Mouse (Mus musculus) adrenal gland, postnatal 4 days (tissue): ENCODE measurements around the gene Olfr1369-ps1. TPM values are rescaled to one million over a fixed set of nuclear protein-coding genes. Genes with fewer than 3 reads are reported as not detected.
A peak's percentile ranks its signal among the peaks of the same experiment; 100 is the strongest.
"Not testable (repeated sequence)": the region's sequence is repeated elsewhere in the genome, so short reads cannot be mapped to it uniquely, and the experiment has no call there.

ENCODE experiments used
- DNase-seq, 2 experiments: peaks; one replicate each; pipeline ENCODE4 v3.0.0; 2021 to 2022; ENCODE audit warnings: low spot score in 2 of 2, mixed read lengths in 2 of 2
- long read RNA-seq, 2 experiments: library from polyadenylated mRNA; stranded (forward); transcript quantifications; one replicate each; pipeline ENCODE4 v2.0.0; 2021
- total RNA-seq, 2 experiments: library from RNA; stranded (reverse); gene quantifications; 2 replicates each; pipeline ENCODE4 v1.2.3; 2021

Gene Olfr1369-ps1
- not detected for total RNA-seq
- long read RNA-seq, experiment 1, result 0 reads
- long read RNA-seq, experiment 2, result 0 reads

- not testable (repeated sequence) for DNase-seq
Measured at GRCm38 (mm10) chr13:21111183-21111582, at the start of gene Olfr1369-ps1. Olfr1369-ps1 (plus strand) TSS chr13:21111483.

- no peak for DNase-seq
Measured at GRCm38 (mm10) chr13:21066021-21066420, 45.3 kb upstream of the Olfr1369-ps1 start.

DNA sequence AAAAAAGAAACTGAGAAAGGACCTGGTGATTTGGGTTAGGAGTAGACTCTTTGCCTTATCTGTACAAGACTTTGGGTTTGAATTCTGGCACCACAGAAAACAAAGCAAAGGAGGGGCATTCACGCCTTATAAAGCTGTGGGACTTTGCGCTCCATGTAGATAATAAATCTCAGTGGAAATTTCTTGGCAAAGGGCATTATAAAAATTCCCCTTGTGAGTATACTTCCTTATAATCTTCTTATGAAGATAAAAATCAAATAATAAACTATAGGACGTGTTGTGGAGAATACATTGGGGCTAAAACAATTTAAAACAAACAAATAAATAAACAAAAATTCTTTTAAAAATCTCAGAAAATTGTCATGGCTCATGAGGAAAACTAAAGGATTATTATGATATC lies 36.4 kb upstream of the Olfr1369-ps1 start, which contains the start of gene Olfr1370:
Gene Olfr1370 (minus strand): TSS at position 101 of the 400 bp plus-strand sequence.
- no peak for DNase-seq

- no peak for DNase-seq
Measured at GRCm38 (mm10) chr13:21082686-21083085, 28.6 kb upstream of the Olfr1369-ps1 start.

GRCm38 (mm10) chr13:21109759-21110158 lies 1.5 kb upstream of the Olfr1369-ps1 start:
- no peak for DNase-seq

GRCm38 (mm10) chr13:21110441-21110840 lies 842 bp upstream of the Olfr1369-ps1 start:
- DNase-seq, result no peak

GRCm38 (mm10) chr13:21114121-21114520 lies 2.8 kb downstream of the Olfr1369-ps1 start:
- DNase-seq, result no peak

- DNase-seq, result not testable (repeated sequence)
Measured at GRCm38 (mm10) chr13:21129339-21129738, 18.1 kb downstream of the Olfr1369-ps1 start, which contains the start of gene Olfr263. Olfr263 (plus strand) TSS chr13:21129639.

DNA sequence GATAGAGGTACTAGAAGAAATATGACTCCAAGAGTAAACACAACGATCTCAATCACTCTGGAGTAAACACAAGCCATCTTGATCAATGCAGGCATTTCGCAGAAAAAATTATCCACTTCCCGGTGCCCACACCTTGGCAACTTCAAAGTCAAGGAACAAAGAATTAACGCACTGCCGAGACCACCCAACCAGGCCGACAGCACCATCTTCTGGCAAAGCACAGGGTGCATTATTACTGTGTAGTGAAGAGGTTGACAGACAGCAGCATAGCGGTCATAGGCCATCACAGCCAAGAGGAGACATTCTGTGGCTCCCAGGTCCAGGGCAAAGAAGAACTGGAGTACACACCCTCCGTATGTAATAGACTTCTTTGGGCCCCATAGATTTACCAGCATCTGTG lies 31.1 kb downstream of the Olfr1369-ps1 start:
- DNase-seq, result no peak

DNA sequence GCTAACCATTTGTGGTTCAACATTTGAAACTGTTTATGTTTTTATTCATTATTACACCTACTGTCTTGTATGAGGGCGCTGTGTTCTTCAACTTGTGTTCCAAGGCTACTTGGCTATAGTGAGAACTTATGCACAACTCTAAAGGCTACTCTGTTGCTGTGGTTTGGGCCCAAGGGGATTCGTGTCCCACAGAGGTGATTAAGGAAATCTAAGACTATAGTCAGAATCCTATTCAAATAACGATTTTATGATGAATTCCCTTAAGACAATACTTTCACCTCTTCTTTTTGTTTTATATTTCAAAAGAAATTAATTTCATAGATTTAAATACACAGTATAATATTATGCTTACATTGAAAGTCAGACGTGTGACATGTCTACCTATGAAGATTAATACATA lies 34.5 kb downstream of the Olfr1369-ps1 start, which contains the start of gene Olfr1368:
Gene Olfr1368 (minus strand): TSS at position 101 of the 400 bp plus-strand sequence.
- no peak for DNase-seq

- no peak for DNase-seq
Measured at GRCm38 (mm10) chr13:21155888-21156287, 44.6 kb downstream of the Olfr1369-ps1 start.

DNA sequence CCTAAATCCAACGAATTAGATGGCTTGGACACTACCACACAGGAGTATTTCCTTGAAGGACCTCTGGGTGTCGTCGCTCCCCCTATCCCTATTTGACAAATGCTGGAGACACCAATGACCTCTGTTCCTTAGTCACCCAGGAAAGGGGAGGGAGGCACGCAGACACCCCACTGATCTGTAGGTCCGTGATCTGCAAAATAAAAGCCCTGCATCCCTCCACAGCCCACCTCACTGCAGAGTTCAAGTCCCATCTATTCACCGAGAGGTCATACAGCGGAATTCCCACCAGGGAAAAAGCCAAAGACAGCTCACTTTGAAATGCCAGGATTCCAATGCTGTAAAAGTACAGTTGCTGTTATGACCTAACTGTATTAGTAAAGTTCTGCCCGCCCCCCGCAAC lies 46.8 kb downstream of the Olfr1369-ps1 start:
- no peak for DNase-seq

DNA sequence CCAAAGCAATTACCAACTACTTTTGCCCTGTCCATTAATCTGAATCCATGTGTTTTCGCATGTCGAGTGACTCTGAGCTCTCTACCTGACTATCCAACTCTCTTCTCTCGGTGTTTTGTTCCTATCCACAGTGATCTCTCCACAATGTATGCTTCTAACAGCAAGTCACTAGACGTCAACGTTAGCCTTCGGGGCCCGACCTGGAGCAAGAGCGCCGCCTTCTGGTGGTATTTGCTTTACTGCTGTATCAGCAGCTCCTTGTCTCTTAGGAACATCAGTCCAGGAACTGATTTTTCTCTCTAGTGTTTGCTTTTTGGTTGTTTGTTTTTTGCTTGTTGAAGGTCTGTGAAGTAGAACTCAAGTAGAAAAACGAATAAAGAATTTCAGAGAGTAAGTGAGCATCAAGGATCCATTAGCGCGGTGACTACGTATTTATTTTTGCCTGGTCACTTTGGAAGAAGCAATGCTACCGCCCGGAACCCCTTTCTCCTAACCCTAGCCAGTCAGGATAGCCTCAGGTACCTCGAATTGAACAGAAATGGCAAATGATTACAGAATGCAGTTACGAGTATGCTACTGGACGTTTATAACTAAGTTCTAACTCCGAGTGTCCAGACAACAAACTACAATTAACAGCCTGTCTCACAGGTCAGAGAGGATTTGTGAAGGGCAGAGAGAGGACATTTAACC lies 47.6 kb downstream of the Olfr1369-ps1 start:
- peak; percentile 46 to 69 for DNase-seq

- no peak for DNase-seq
Measured at GRCm38 (mm10) chr13:21159475-21159819, 48.2 kb downstream of the Olfr1369-ps1 start.

- no peak for DNase-seq
Measured at GRCm38 (mm10) chr13:21160041-21160511, 48.8 kb downstream of the Olfr1369-ps1 start.

GRCm38 (mm10) chr13:21160657-21161590 lies 49.6 kb downstream of the Olfr1369-ps1 start:
- peak; percentile 82 to 83 for DNase-seq

DNA sequence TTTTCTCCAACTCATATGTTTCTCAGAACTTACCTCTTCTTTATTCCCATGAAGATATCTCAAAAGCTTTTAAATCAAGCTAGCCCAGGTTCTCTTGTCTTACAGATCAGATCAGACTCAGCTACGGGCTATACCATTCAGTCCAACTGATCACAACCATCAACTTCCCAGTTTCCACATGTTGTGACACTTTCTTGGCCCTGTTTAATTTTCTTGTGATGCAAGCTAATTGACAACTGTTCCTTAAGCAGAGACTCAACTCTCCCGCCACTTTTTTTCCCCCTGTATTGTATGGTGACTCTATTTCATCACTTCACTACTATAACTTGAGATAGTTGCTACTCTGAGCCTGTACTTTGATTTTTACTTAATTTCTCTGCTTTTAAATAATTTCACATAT lies 50.3 kb downstream of the Olfr1369-ps1 start:
- no peak for DNase-seq

GRCm38 (mm10) chr13:21162591-21162990 lies 51.3 kb downstream of the Olfr1369-ps1 start:
- DNase-seq, result no peak

- no peak for DNase-seq
Measured at GRCm38 (mm10) chr13:21166936-21167909, 55.9 kb downstream of the Olfr1369-ps1 start.

GRCm38 (mm10) chr13:21167910-21168300 lies 56.6 kb downstream of the Olfr1369-ps1 start:
- no peak for DNase-seq
